Mouse (Mus musculus) spleen, postnatal 14 days (tissue): ENCODE results near the gene Nars2.

Experiments
- DNase-seq, 2 experiments: peaks; one replicate each; pipeline ENCODE4 v3.0.0; 2021 to 2022; ENCODE audit warnings: low spot score in 2 of 2

Nars2 gene

DNA sequence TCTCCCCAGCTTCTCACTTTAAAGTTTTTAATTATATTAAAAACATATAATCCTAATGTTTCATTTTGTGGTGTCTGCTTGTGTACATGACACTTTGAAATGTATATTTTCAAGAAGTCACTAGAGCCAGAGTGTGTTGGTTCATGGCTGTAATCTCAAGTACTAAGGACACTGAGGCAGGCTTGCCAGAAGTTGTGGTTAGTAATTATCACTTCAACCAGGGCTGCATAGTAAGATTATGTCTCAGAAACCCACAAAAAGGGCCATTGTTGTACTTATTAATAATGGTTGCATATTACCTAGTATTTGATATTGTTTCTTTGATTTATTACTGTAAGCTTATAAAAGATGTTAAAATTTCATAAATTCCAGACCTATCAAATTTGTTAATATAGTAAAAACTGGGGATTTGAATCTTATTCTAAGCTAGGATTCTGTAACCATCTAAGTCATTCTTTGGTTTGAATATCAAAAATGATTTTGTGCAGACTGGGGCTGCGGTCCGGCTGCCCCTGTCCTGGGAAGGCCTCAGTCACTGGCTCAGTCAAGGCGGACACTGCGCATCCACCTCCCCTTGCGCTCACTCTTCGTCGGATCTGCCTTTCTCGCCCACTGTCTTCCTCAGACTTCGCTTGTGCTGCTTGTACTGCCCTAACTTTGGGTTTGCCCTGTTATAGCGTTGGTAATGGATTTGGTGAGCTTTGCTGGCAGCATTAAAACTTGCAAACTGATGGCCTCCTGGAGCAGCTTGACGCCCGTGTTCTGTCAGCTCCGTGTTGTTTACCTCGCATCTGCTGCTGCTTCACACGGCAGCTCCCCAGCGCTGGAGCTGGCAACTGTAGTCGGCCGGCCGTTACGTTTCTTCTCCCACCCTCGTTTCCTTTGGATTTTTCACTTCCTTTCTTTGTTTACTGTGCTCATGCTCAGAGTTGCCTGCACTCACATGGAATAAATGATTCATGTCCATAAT lies 20.0 kb downstream of the Nars2 start:
- DNase-seq, result no peak

DNA sequence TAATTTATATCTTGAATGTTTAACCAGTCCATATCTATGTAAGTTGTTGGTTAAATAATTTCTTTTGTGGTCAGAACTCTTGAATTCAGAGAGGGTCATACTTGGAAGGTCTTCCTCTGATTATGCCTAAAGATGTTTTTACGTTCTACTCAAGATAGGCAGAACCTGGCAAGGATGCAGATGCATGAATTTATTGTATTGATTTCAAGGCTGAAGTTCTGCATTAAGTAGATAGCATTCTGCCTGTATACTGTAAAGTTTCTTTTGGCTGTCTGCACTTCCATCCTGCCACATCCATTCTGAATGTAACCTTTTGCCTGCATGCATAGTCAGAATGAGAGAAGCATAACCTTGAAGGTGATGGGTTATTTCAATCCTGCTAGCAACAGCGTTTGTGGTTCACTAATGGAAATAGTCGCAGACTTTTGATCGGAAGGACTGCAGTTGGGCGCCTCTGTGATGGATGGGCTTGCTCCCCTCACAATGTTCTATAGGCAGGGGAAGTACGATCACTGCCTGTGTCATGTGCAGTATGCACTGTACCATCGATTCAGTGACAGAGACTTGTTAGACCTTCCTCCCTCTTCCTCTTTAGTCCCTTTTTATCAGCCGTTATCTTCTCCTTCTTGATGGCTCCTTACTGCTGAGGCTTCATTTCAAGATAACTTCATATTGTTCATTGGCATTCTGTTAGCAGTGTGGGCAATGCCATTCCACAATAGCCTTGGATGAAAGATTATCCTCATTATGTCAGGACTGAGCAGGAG lies 21.0 kb downstream of the Nars2 start:
- no peak for DNase-seq

GRCm38 (mm10) chr7:96975914-96976313 lies 24.6 kb downstream of the Nars2 start:
- no peak for DNase-seq

- no peak for DNase-seq
Measured at GRCm38 (mm10) chr7:96977209-96977608, 25.9 kb downstream of the Nars2 start.

DNA sequence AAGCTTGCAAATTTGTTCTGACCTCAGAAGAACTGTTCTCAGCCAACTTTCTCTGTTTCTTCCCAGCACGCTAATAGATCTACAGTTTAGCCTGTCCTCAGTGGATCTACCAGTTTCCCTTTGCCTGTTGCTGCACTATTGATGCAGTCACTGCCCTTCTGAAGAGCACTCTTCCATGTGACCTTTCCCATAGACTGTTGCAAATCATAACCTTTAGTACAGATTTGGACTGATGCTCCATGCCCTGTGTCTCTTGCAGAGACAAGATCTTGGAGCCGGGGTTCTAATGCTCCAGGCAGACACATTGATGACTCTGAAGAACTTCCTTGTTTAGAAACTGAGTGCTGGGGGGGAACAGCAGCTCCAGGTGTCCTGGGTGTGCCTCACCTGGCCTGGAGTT lies 30.1 kb downstream of the Nars2 start:
- DNase-seq, result no peak

DNA sequence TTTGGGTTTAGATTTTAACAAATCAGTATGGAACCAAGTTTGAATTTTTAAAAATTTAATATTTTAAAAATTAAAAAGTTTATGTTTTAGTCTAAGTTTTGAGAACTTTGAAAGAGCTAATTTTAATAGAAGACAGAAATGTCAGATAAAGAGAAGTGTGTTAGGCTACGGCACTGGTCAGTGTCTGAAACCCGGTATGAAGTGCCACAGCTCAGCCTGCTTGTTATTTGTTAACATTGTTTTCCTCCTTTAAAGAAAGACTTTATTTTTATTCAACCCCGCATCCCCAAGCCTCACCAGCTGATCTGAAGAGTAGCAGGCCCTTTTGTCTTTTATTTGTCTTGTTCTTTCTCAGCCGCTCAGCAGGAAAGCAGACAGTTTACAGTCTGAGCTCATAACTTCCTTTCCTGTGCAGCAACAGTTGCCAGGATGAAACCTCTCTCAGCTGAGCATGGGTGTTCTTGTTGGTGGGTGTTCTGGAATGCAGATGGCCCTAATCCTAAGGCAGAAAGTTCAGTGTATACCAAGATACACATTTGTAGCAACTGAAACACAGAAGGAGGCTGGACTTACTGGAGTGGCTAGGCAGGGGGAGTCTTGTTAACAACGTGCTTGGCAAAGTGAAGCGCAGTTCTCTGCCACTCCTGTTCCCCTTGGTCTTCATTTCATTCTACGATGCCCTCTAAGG lies 32.5 kb downstream of the Nars2 start:
- no peak for DNase-seq

- no peak for DNase-seq
Measured at GRCm38 (mm10) chr7:96985798-96986197, 34.5 kb downstream of the Nars2 start.

DNA sequence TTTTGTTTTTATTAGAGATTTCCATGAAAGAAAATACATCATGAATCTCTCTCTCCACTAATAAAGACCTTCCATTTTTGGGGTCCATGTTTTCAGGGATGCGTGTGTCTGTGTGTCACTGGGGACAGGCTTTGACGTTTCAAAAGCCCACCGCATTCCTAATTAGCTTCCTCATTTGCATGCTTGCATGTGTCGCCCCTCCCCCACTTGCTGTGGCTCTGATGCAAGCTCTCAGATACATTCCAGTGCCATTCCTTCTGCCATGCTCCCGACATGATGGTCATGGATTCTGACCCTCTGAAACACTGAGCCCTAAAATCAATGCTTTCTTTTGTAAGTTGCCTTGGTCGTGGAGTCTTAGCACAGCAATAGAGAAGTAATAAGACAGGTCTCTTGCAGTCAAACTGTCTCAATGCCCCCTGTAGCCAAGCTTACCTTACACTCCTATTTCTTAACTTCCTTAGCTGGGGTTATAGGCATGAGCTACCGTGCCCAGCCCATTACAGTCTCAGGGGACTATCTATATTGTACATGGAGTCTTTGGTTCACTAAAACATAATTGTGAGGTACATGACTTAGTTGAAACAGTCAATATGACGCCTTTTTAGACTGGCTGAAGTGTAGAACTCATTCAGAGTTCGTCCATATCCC lies 35.6 kb downstream of the Nars2 start:
- DNase-seq, result no peak

DNA sequence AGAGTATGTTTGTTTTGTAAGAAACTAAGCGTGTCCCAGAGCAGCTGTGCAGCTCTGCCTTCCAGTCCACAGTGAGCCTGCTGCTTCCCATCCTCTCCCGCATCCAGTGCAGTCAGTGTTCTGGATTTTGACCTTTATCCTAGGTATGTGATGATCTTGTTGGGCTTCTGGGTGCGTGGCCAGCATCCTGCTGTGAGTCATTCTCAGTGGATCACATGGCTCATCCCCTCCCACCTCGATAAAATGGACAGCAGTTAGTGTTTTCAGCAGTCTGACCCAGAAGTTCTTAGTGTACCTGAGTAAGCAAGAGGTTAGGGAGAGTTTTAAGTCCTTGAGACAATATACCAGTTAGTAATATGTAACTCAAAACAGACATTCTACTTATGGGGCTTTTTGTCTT lies 36.4 kb downstream of the Nars2 start:
- no peak for DNase-seq

- no peak for DNase-seq
Measured at GRCm38 (mm10) chr7:97012956-97013355, 61.7 kb downstream of the Nars2 start.

GRCm38 (mm10) chr7:97018005-97018404 lies 66.7 kb downstream of the Nars2 start:
- DNase-seq, result no peak

- DNase-seq, result no peak
Measured at GRCm38 (mm10) chr7:97018418-97018817, 67.1 kb downstream of the Nars2 start.

GRCm38 (mm10) chr7:97019303-97019702 lies 68.0 kb downstream of the Nars2 start:
- DNase-seq, result no peak

DNA sequence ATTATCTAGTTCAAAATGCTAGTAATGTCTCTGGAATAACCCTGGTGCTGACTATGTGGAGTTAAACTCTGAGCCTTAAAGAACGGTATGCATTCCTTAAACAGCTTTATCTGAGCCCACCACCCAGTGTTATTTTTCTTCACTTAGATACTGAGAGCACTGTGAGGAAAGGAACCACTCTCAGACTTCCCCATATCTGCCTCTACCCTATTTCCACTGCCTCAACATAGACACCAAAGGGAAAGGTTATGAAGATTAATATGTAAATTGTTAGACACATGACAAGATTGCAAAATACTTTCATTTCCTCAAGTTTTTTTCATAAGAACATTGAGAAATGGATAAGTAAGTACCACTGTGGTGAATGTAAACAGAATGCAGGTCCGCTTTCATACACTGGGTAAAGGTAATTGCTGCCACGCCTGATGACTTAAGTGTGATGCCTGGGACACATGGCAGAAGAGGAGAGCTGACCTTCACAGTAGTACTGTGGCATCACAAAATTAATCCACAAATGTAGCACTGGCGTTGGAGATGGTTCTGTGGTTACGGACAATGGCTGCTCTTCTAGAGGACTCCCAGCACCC lies 75.6 kb downstream of the Nars2 start:
- no peak for DNase-seq

DNA sequence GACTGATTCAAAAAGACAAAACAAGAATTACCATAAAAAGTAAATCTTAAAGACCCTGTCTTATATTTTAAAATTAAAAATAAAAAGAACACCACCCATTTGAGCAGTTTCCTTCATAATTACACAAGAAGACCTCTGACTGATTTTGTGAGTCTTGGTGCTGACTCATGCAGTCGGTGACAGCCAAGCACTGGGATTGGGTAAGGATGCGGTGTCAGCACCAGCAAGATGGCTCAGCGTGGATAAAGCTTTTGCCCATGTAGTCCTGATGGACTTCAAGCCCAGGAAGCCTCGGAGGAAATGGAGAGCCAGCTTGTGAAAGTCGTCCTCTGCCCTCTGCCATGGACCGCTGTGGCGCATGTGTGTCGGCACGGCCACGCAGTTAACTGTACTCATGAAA lies 77.8 kb downstream of the Nars2 start:
- no peak for DNase-seq

DNA sequence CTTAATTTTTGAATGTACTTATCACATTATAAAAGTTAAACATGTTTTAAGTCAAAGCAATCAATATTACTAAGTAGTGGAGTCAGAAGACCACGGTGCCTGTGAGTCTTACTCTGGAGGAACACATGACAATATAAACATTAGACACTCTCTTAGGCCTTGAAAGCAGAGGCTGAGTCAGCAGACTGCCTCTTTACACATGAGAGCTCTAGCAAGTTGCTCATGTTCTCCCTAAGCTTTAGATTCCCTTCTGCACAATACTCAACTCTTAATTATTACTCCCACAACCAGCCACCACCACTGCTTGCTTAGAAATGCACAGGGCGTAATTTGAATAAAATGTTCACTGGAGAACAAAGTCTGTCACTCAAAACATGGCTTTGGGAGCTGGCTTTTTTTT lies 81.1 kb downstream of the Nars2 start:
- no peak for DNase-seq

GRCm38 (mm10) chr7:97039641-97040040 lies 88.3 kb downstream of the Nars2 start:
- no peak for DNase-seq

- no peak for DNase-seq
Measured at GRCm38 (mm10) chr7:97041868-97042449, 90.7 kb downstream of the Nars2 start.

GRCm38 (mm10) chr7:97042981-97043380 lies 91.7 kb downstream of the Nars2 start:
- no peak for DNase-seq

DNA sequence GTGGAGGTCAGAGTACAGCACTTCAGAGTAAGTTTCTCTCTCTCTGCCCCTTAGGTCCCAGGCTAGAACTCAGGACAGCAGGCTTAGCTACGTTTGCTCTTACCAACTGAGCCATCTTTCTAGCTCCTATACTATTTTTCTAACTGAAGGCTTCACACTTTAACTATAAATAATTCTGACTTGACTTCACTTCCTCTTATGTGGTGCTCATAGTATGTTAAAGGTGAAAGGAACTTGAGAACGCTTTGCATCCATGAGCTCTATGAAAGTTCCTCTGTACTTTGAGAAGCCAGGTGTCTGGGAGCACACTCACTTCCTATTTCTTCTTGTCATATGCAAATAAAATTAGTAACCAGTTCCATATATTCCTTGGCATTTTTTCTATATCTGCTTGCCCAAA lies 109.7 kb downstream of the Nars2 start:
- DNase-seq, result no peak

- DNase-seq, result no peak
Measured at GRCm38 (mm10) chr7:97071512-97071911, 120.2 kb downstream of the Nars2 start.
